Mouse (Mus musculus) ES-Bruce4 (cell line): ENCODE measurements around the gene Mamstr. TPM values are rescaled to one million over a fixed set of nuclear protein-coding genes. Genes with fewer than 3 reads are reported as not detected.
"Not testable (repeated sequence)": the region's sequence is repeated elsewhere in the genome, so short reads cannot be mapped to it uniquely, and the experiment has no call there.

Experiments
- H3K27ac ChIP-seq: 2 replicates; pipeline ENCODE4 v1.5.1; 2012; ENCODE audit warnings: low read length, inconsistent platforms; ENCODE audit not compliant: insufficient read depth
- H3K27me3 ChIP-seq: 2 replicates; pipeline ENCODE4 v1.6.1; 2012; ENCODE audit warnings: mild to moderate bottlenecking, low read length, inconsistent platforms; ENCODE audit not compliant: control insufficient read depth, poor library complexity, insufficient read depth, severe bottlenecking
- H3K36me3 ChIP-seq: 2 replicates; pipeline ENCODE4 v1.6.1; 2012; ENCODE audit warnings: inconsistent platforms, mild to moderate bottlenecking, low read length, moderate library complexity; ENCODE audit not compliant: control insufficient read depth, poor library complexity, insufficient read depth, severe bottlenecking
- H3K4me1 ChIP-seq: one replicate; pipeline ENCODE4 v1.8.1; 2011; ENCODE audit warnings: low read length; ENCODE audit not compliant: control insufficient read depth, insufficient read depth
- H3K4me3 ChIP-seq: 2 replicates; pipeline ENCODE4 v1.5.1; 2011; ENCODE audit warnings: low read depth, mild to moderate bottlenecking, low read length
- H3K9ac ChIP-seq: 2 replicates; pipeline ENCODE4 v1.6.1; 2012; ENCODE audit warnings: low read depth, mild to moderate bottlenecking, inconsistent platforms; ENCODE audit not compliant: poor library complexity, severe bottlenecking
- H3K9me3 ChIP-seq: replicated peaks from 2 replicates; pipeline ENCODE4 v1.6.1; 2012; ENCODE audit warnings: mild to moderate bottlenecking, low read length, inconsistent platforms; ENCODE audit not compliant: control insufficient read depth, poor library complexity, insufficient read depth, severe bottlenecking
- CTCF ChIP-seq: IDR thresholded peaks from one replicate; pipeline ENCODE4 v1.8.1; 2011; ENCODE audit warnings: low read depth, low read length
- EP300 ChIP-seq: IDR thresholded peaks from 2 replicates; pipeline ENCODE4 v1.6.1; 2011; ENCODE audit warnings: low read depth, low read length; ENCODE audit not compliant: insufficient read depth
- POLR2A ChIP-seq: IDR thresholded peaks from one replicate; pipeline ENCODE4 v1.8.1; 2011; ENCODE audit warnings: low read length; ENCODE audit not compliant: insufficient read depth
- polyA plus RNA-seq: library from polyadenylated mRNA; stranded (reverse); fragments of >200 nt; gene quantifications from 2 replicates; pipeline ENCODE4 v1.2.4, GENCODE M21; 2011; ENCODE audit warnings: low read depth; ENCODE audit not compliant: missing spikeins, insufficient read depth, insufficient read length

Gene Mamstr
- polyA plus RNA-seq, 1 experiment: 4.1 TPM

DNA sequence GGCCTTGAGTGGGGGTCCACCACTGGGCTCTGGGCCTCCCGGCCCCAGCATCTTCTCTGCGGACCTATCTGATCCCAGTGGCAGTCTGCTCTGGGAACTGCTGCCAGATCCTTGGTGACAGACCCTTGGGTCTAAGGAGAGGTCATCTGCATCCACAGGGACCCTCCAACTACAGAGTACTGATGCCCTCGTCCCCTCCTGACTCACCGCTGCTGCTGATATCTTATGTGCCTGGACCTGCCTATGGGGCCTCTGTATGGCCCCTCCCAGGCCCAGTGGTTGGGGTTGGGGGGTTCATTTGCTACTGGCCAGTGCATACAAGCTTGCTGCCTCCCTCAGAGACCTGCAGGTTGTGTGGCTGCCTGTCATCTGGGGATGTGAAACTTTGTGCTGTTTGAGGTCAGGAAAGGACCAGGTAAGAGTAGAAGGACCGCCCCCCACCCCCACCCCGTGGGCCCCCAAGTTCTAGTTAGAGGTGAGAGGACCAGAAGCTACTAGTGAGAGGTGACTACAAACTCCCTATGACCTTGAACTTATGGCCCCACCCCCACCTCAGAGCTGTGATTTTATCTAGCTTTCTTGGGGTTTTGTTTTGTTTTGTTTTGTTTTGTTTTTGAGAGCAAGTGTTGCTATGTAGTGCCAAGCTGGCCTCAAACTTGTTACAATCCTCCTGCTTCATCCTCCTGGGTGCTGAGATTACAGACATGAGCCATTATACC is 5.3 kb downstream of the Mamstr start:
- Histone ChIP-seq H3K27ac (no peak overlapping the region), H3K4me1 (no peaks in the 10 kb centered on the region), H3K9me3 (no peaks in the 10 kb centered on the region), H3K4me3 (no peak overlapping the region), H3K27me3 (no peaks in the 10 kb centered on the region), H3K36me3 (no peaks in the 10 kb centered on the region), H3K9ac (peak overlapping the region; percentile 19)
- TF ChIP-seq CTCF (no peak), EP300 (no peak), POLR2A (no peak)

DNA sequence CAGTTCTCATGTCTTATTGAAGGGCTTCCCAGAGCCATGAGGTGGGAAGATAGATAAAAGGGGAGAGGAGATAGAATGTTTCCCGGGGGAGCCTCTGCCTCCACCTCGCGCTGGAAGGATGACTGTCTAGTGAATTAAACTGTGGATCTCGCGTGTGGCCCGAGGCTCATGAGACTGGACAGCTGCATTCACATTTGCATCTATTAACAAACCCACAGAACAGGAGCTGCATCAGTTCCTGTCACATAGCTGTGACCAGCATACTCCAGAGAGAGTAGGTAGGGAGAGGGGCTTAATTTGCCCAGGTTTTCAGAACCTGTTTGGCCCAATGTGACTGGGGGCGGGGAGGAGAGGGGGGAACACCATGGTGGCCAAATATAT is 5.8 kb downstream of the Mamstr start:
- H3K36me3 ChIP-seq: no peaks in the 10 kb centered on the region
- H3K4me1 ChIP-seq: no peaks in the 10 kb centered on the region
- no peak overlapping the region for H3K27ac ChIP-seq
- TF ChIP-seq EP300: no peak
- no peak for TF ChIP-seq POLR2A
- no peak for TF ChIP-seq CTCF
- no peak overlapping the region for H3K4me3 ChIP-seq
- H3K9ac ChIP-seq: no peak overlapping the region
- H3K9me3 ChIP-seq: no peaks in the 10 kb centered on the region
- H3K27me3 ChIP-seq: no peaks in the 10 kb centered on the region

DNA sequence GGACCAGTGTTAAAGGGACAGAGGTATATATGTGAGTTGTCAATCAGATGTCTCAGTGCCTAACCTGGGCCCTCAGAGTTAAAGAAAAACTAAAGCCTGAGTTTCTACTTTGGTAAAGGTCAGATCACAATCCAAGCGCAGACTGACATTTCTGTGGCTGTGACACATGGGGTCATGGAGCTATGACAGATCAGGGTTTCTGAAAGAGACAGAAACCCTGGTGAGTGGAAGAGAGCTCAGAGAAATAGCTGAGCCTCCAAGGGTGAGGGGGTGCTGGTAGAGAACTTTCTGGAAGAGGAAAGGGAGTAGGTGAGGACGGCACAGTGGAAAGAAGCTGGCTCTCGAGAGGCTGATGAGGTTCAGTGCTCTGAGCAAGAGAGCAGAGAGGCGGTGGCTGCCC is 6.9 kb downstream of the Mamstr start:
- Histone ChIP-seq H3K4me1 (no peaks in the 10 kb centered on the region), H3K27me3 (no peaks in the 10 kb centered on the region), H3K36me3 (no peaks in the 10 kb centered on the region), H3K9me3 (no peaks in the 10 kb centered on the region), H3K27ac (no peak overlapping the region), H3K9ac (no peak overlapping the region), H3K4me3 (no peak overlapping the region)
- TF ChIP-seq CTCF (no peak), POLR2A (no peak), EP300 (no peak)

DNA sequence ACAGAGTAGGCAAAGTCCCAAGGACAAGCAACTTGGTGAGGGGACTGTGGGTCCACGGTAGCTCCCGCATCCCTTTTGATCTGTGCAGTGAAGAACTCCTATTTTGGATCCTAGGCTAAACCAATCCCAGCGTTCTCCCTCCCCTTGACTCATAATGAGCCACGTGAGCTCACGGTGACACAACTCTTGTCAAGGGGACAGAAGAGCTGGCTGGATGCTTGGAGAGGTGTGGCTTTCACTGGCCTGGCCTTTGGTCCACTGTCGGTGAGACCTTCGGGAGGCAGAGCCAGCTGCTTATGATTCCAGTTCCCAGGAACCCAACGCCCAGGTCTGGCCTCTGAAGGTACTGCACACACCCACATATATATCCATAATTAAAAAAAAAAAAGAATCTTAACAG is 9.6 kb downstream of the Mamstr start:
- TF ChIP-seq CTCF (no peak), EP300 (no peak), POLR2A (no peak)
- H3K9me3 ChIP-seq: no peaks in the 10 kb centered on the region
- H3K27me3 ChIP-seq: no peaks in the 10 kb centered on the region
- H3K4me1 ChIP-seq: no peaks in the 10 kb centered on the region
- H3K27ac ChIP-seq: no peak overlapping the region
- no peak overlapping the region for H3K9ac ChIP-seq
- H3K36me3 ChIP-seq: no peaks in the 10 kb centered on the region
- H3K4me3 ChIP-seq: no peak overlapping the region

DNA sequence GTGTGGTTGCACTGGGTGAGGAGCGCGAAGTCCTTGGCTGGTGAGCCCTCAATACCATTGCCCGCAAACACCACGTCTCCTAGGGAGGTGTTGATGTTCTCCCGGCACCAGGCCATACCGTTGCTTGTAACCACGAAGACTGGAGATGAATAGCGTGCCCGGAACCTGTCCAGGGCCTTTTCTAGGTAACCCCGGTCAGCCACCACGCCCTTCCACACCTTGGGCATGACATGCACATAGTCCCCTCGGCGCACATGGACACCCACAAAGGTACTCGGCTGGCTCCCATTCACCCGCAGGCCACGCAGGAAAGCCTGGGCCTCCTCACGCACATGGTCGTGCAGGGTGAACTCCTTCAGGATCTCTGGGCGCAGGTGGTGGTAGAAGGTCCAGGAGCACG is 10.7 kb downstream of the Mamstr start:
- not testable (repeated sequence) for H3K4me1 ChIP-seq, H3K27ac ChIP-seq, H3K9me3 ChIP-seq, H3K27me3 ChIP-seq, H3K9ac ChIP-seq, H3K36me3 ChIP-seq, H3K4me3 ChIP-seq

DNA sequence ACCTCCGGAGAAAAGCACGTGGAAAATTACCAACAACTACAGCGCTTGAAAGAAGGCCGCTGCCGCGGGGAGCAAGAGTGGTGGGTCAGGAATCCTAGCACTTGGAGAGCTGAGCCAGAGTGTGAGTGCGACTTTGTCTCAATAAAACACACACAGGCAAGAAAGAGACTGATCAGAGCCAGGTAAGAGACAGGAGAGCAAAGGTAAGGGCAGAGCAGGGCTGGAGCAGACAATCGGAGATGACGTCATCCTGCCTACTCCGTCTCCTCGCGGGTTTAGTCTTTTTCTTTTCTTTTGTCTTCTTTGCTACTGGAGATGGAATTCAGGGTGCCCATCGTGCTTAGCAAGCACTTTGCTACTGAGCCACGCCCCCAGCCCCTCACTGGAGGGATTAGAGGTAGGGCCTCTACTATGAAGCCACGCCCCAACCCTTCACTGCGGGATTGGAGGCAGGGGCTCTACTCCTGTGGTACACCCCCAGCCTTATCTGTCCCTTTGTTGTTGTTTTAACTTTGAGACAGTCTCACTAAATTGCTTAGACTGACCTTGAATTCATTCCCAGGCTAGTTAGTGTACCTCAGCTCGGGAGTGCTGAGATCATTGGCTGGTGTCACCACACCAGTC is 14.8 kb downstream of the Mamstr start:
- H3K27me3 ChIP-seq: no peaks in the 10 kb centered on the region
- peak overlapping the region; percentile 29 for H3K9ac ChIP-seq
- 0 out of 2 replicates have a peak, but pooled peaks cover 3% of the 10 kb centered on the region for H3K9me3 ChIP-seq
- H3K36me3 ChIP-seq: no peaks in the 10 kb centered on the region
- TF ChIP-seq POLR2A (no peak), EP300 (no peak), CTCF (no peak)
- peak overlapping the region; percentile 64; the same call in 1 of the 2 replicates for H3K27ac ChIP-seq
- peak overlapping the region; percentile 38 for H3K4me3 ChIP-seq
- H3K4me1 ChIP-seq: peaks cover 3% of the 10 kb centered on the region
